Mouse (Mus musculus) limb, embryonic 14.5 days (tissue): ENCODE measurements around the gene Trak1. TPM values are rescaled to one million over a fixed set of nuclear protein-coding genes. Genes with fewer than 3 reads are reported as not detected.

Experiments
- ATAC-seq: fragments of 200-750 bp; cut with Nextera tagmentation; 2 replicates; pipeline ENCODE4 v1.8.0; 2017; ENCODE audit warnings: low read depth, moderate number of reproducible peaks, moderate TSS enrichment; ENCODE audit not compliant: low FRiP score
- DNase-seq: peaks from one replicate; pipeline ENCODE4 v3.0.0-alpha.2; 2015; ENCODE audit warnings: low spot score
- H3K27ac ChIP-seq: fragments of 300-500 bp; sonication (generic); replicated peaks from 2 replicates; pipeline ENCODE4 v1.5.1; 2014; ENCODE audit warnings: low read depth, mild to moderate bottlenecking, low read length, moderate library complexity, mixed read lengths
- H3K27me3 ChIP-seq: fragments of 300-500 bp; sonication (generic); 2 replicates; pipeline ENCODE4 v1.6.1; 2014; ENCODE audit warnings: low read length, mixed read lengths; ENCODE audit not compliant: control insufficient read depth, insufficient read depth
- H3K36me3 ChIP-seq: fragments of 300-500 bp; sonication (generic); 2 replicates; pipeline ENCODE4 v1.6.1; 2014; ENCODE audit warnings: mild to moderate bottlenecking, low read length, moderate library complexity, mixed read lengths; ENCODE audit not compliant: control insufficient read depth, insufficient read depth
- H3K4me1 ChIP-seq: fragments of 300-500 bp; sonication (generic); 2 replicates; pipeline ENCODE4 v1.6.1; 2014; ENCODE audit warnings: antibody characterized with exemption, low read length, mixed read lengths; ENCODE audit not compliant: control insufficient read depth, insufficient read depth
- H3K4me2 ChIP-seq: fragments of 300-500 bp; sonication (generic); replicated peaks from 2 replicates; pipeline ENCODE4 v1.6.1; 2014; ENCODE audit warnings: low read depth, mild to moderate bottlenecking, low read length, moderate library complexity; ENCODE audit not compliant: severe bottlenecking
- H3K4me3 ChIP-seq: fragments of 300-500 bp; sonication (generic); replicated peaks from 2 replicates; pipeline ENCODE4 v1.5.1; 2014; ENCODE audit warnings: low read length
- H3K9ac ChIP-seq: fragments of 300-500 bp; sonication (generic); 2 replicates; pipeline ENCODE4 v1.6.1; 2014; ENCODE audit warnings: mild to moderate bottlenecking, low read depth, low read length, moderate library complexity; ENCODE audit not compliant: severe bottlenecking
- H3K9me3 ChIP-seq: fragments of 300-500 bp; sonication (generic); 2 replicates; pipeline ENCODE4 v1.6.1; 2016; ENCODE audit warnings: low read length; ENCODE audit not compliant: control insufficient read depth
- POLR2A ChIP-seq: fragments of 200-500 bp; IDR thresholded peaks from 2 replicates; pipeline ENCODE4 v1.8.0; 2012; ENCODE audit warnings: inconsistent platforms, mild to moderate bottlenecking, moderate library complexity, borderline replicate concordance; ENCODE audit not compliant: insufficient read depth, insufficient read length; ENCODE audit errors: extremely low read depth
- WGBS: fragments of 180-500 bp; shearing (Covaris S2); extraction: QIAGEN DNeasy Blood & Tissue Kit; methylation state at CpG from one replicate; pipeline ENCODE4 v1.1.7; 2014; 5-methylcytosine and 5-hydroxymethylcytosine counted together
- polyA plus RNA-seq, 2 experiments: library from polyadenylated mRNA; depleted of rRNA in 1 of 2; stranded (reverse) in 1 of 2; unstranded in 1 of 2; fragments of >200 nt; fragmentation: Nextera tagmentation in 1 of 2; extraction: Ambion mirVana in 1 of 2; gene quantifications; 2 replicates each; pipeline versions ENCODE4 v1.2.1 to v1.2.3; 2012 to 2014

Gene Trak1
- polyA plus RNA-seq, 2 experiments, result 20.8 to 31.2 TPM

DNA sequence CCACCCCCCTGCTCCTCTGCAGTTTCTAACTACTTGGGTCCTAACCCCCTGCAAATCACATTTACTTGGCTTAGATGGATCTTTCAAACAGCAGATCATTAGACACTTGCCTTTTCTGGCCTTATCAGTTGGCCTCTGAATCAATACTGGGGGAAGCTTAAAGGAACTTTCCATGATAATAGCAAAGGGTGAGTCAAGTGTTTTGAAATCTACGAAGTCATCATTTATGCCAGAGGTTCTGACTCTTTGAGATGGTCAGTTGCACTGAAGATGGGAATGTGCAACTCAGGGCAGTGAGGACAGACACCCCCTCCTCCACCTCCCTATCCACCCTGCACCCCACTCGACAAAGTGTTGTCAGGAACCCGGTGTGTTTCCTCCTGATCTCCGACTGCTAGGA is 108.5 kb downstream of the Trak1 start:
- no peak for TF ChIP-seq POLR2A
- Histone ChIP-seq H3K4me3 (no peak overlapping the region), H3K9me3 (no peaks in the 10 kb centered on the region), H3K27me3 (no peaks in the 10 kb centered on the region), H3K27ac (no peak overlapping the region), H3K4me2 (no peak overlapping the region), H3K4me1 (0 out of 2 replicates have a peak, but pooled peaks cover 4% of the 10 kb centered on the region), H3K9ac (no peak overlapping the region), H3K36me3 (no peaks in the 10 kb centered on the region; the same call in 1 of the 2 replicates)
- DNase-seq (no peak), ATAC-seq (no peak)
- 95% methylated on average over 4 of the region's 4 CpGs for WGBS

DNA sequence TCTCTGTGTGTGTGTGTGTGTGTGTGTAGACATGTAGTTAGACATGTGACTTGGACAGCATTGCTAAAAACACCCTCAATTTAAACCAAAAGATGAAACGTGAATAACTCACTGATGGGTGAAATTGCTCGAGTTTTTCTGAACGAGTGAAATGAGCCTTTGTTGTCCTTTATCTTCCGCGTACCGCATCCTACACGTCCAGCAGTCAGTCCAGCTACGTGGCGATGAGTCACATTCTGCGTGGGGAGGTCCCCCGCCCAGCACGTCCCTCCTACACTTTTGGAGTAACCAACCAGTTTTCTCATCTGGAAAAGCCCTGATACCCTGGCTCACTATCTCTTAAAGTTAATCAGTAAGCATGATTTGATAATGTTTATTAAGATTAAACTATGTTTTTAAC is 116.9 kb downstream of the Trak1 start:
- Histone ChIP-seq H3K4me3 (no peak overlapping the region), H3K4me2 (no peak overlapping the region), H3K36me3 (peaks cover 5% of the 10 kb centered on the region; the same call in 1 of the 2 replicates), H3K27me3 (no peaks in the 10 kb centered on the region), H3K4me1 (no peaks in the 10 kb centered on the region), H3K9me3 (no peaks in the 10 kb centered on the region), H3K9ac (no peak overlapping the region), H3K27ac (no peak overlapping the region)
- ATAC-seq, result no peak
- DNase-seq, result no peak
- no peak for TF ChIP-seq POLR2A
- 91% methylated on average over 12 of the region's 12 CpGs for WGBS

DNA sequence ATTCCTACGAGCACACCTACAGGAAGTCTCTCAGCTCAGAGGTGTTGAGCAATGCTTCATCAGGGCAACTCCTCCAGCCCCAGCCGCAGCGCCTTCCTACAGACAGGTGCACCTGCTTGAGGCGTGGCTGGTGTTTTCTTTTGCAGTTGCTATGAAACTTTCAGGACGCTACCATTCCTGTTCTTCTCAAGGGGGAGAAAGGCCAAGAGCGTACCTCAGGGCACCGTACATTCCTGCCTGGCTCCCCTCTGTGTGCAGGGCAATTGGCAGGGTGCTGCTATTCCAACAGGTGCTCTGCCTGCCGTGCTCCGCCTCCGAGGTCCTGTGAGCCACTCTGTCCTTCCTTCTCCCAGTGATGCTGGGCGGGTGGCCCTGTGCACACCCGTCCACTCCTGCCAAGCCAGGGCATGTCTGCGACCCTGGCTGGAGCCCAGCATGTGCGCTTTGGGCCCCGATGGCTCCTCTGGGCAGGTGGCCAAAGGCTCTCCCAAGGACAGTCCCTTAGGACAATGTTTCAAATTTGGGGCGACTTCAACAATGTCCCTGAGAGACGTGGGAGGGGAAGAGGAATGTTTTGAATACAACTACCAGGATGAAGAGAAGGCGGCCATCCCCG is 118.4 kb downstream of the Trak1 start:
- peak; percentile 16 for DNase-seq
- Histone ChIP-seq H3K9ac (no peak overlapping the region), H3K4me2 (no peak overlapping the region), H3K4me1 (no peaks in the 10 kb centered on the region), H3K36me3 (peaks cover 5% of the 10 kb centered on the region; the same call in 1 of the 2 replicates), H3K4me3 (no peak overlapping the region), H3K27me3 (no peaks in the 10 kb centered on the region), H3K27ac (no peak overlapping the region), H3K9me3 (no peaks in the 10 kb centered on the region)
- TF ChIP-seq POLR2A, result no peak
- WGBS, result 71% methylated on average over 19 of the region's 19 CpGs
- no peak for ATAC-seq

DNA sequence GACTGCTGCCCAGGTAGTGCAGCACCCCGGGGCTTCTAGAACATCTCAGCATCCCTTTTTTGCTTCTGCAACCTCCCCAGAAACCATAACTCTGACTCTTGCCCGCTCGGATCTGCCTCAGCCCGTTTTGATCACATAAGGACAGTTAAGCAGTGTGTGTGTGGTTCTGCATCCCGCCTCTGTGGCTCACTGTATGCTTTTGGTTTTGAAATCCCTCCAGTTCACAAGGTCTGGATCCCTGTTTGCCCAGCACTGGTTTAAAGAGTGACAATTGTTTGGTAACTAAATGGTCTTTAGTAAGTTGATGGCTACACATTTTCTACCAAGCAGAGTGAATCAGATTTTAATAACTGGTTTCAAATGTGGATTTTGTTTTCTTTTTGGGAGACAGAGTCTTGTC is 119.2 kb downstream of the Trak1 start:
- TF ChIP-seq POLR2A, result no peak
- peaks cover 5% of the 10 kb centered on the region; the same call in 1 of the 2 replicates for H3K36me3 ChIP-seq
- no peaks in the 10 kb centered on the region for H3K27me3 ChIP-seq
- no peak overlapping the region for H3K4me3 ChIP-seq
- ATAC-seq (no peak), DNase-seq (no peak)
- H3K9ac ChIP-seq, result no peak overlapping the region
- H3K4me2 ChIP-seq, result no peak overlapping the region
- no peaks in the 10 kb centered on the region for H3K9me3 ChIP-seq
- 90% methylated on average over 5 of the region's 5 CpGs for WGBS
- H3K4me1 ChIP-seq, result no peaks in the 10 kb centered on the region
- no peak overlapping the region for H3K27ac ChIP-seq

DNA sequence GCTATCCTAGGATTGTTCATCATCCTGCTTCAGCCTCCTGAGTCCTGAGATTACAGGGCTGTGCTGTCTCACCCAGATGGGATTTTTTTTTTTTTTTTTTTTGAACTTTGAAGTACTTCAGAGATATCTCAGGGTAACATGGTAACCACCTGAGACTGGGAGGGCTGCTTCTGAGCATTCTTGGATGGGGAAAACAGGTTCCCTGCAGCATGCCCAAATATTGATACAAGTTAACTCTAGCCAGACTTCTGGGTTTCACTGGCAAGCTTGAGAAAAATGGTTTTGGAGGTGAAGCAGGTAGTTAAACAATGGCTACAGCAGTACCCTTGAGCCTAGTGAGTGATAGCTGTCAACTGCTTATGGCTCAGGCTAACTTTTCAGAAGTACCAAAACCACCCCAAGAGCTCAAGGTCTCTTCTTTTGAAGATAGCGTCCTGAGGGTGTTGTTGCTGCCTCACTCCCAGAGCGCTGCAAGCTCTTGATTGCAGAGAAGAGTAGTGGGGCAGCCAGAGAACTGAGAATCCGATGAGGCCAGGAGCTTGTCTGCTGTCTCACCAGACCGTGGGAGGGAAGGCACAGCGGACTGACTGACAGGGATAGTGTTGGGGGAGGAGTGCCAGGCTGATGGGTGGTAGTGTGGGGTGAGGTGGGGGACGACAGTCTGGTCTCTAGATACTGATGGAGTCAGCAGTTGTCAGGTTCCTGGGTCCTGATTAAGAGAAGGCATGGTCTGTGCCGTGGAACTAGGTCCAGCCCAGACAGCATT is 119.8 kb downstream of the Trak1 start:
- no peak for ATAC-seq
- Histone ChIP-seq H3K4me2 (no peak overlapping the region), H3K36me3 (peaks cover 5% of the 10 kb centered on the region; the same call in 1 of the 2 replicates), H3K27ac (no peak overlapping the region), H3K4me3 (no peak overlapping the region), H3K4me1 (no peaks in the 10 kb centered on the region), H3K9ac (no peak overlapping the region), H3K9me3 (no peaks in the 10 kb centered on the region), H3K27me3 (no peaks in the 10 kb centered on the region)
- no peak for TF ChIP-seq POLR2A
- DNase-seq, result no peak
- 79% methylated on average over 7 of the region's 7 CpGs for WGBS
